Mouse (Mus musculus) limb, embryonic 11.5 days (tissue): Measurements from ENCODE around the gene Phactr1. TPM values are rescaled to one million over a fixed set of nuclear protein-coding genes. Genes with fewer than 3 reads are reported as not detected.

Experiments
- ATAC-seq: fragments of 200-750 bp; cut with Nextera tagmentation; 2 replicates; pipeline ENCODE4 v1.8.0; 2017; ENCODE audit warnings: low read depth; ENCODE audit not compliant: insufficient number of reproducible peaks, low FRiP score, low TSS enrichment
- DNase-seq: peaks from one replicate; pipeline ENCODE4 v3.0.0-alpha.2; 2015; ENCODE audit warnings: low spot score
- H3K27ac ChIP-seq: fragments of 300-500 bp; sonication (generic); replicated peaks from 2 replicates; pipeline ENCODE4 v1.5.1; 2014; ENCODE audit warnings: low read depth, mild to moderate bottlenecking, low read length
- H3K27me3 ChIP-seq: fragments of 300-500 bp; sonication (generic); 2 replicates; pipeline ENCODE4 v1.6.1; 2014; ENCODE audit warnings: mild to moderate bottlenecking, low read length, mixed read lengths; ENCODE audit not compliant: control insufficient read depth, insufficient read depth
- H3K36me3 ChIP-seq: fragments of 300-500 bp; sonication (generic); 2 replicates; pipeline ENCODE4 v1.6.1; 2014; ENCODE audit warnings: mild to moderate bottlenecking, low read length, moderate library complexity, mixed read lengths; ENCODE audit not compliant: control insufficient read depth, insufficient read depth
- H3K4me1 ChIP-seq: fragments of 300-500 bp; sonication (generic); 2 replicates; pipeline ENCODE4 v1.6.1; 2014; ENCODE audit warnings: low read length, mixed read lengths; ENCODE audit not compliant: control insufficient read depth, insufficient read depth
- H3K4me2 ChIP-seq: fragments of 300-500 bp; sonication (generic); 2 replicates; pipeline ENCODE4 v1.6.1; 2014; ENCODE audit warnings: low read depth, mild to moderate bottlenecking, moderate library complexity; ENCODE audit not compliant: severe bottlenecking
- H3K4me3 ChIP-seq: fragments of 300-500 bp; sonication (generic); 2 replicates; pipeline ENCODE4 v1.5.1; 2014; ENCODE audit warnings: low read depth, low read length
- H3K9ac ChIP-seq: fragments of 300-500 bp; sonication (generic); 2 replicates; pipeline ENCODE4 v1.6.1; 2014; ENCODE audit warnings: mild to moderate bottlenecking, low read length
- H3K9me3 ChIP-seq: fragments of 300-500 bp; sonication (generic); 2 replicates; pipeline ENCODE4 v1.6.1; 2016; ENCODE audit warnings: low read length; ENCODE audit not compliant: control insufficient read depth
- WGBS: fragments of 180-500 bp; shearing (Covaris S2); extraction: QIAGEN DNeasy Blood & Tissue Kit; methylation state at CpG from one replicate; pipeline ENCODE4 v1.1.7; 2014; 5-methylcytosine and 5-hydroxymethylcytosine counted together
- polyA plus RNA-seq: library from polyadenylated mRNA; unstranded; fragments of >200 nt; fragmentation: Nextera tagmentation; extraction: Ambion mirVana; gene quantifications from 2 replicates; pipeline ENCODE4 v1.2.1, GENCODE M21; 2014

The Phactr1 gene
- polyA plus RNA-seq, 1 experiment from 2014 or later = 5.4 TPM

- H3K36me3 ChIP-seq = no peaks in the 10 kb centered on the region; the same call in 1 of the 2 replicates
- 37% methylated on average over 8 of the region's 8 CpGs for WGBS
- no peak overlapping the region for H3K4me3 ChIP-seq
- 0 out of 2 replicates have a peak, but pooled peaks cover 3% of the 10 kb centered on the region for H3K4me1 ChIP-seq
- no peaks in the 10 kb centered on the region for H3K27me3 ChIP-seq
- no peak overlapping the region for H3K27ac ChIP-seq
- ATAC-seq (no peak), DNase-seq (no peak)
- no peak overlapping the region for H3K9ac ChIP-seq
- no peak overlapping the region for H3K4me2 ChIP-seq
- no peaks in the 10 kb centered on the region for H3K9me3 ChIP-seq
Observed at GRCm38 (mm10) chr13:43146515-43147258, 466.3 kb downstream of the Phactr1 start.

- no peak for DNase-seq
- Histone ChIP-seq H3K4me3 (no peak overlapping the region), H3K4me1 (0 out of 2 replicates have a peak, but pooled peaks cover 3% of the 10 kb centered on the region), H3K9me3 (no peaks in the 10 kb centered on the region), H3K36me3 (no peaks in the 10 kb centered on the region; the same call in 1 of the 2 replicates), H3K27me3 (no peaks in the 10 kb centered on the region), H3K27ac (no peak overlapping the region), H3K4me2 (no peak overlapping the region), H3K9ac (no peak overlapping the region)
- WGBS = 62% methylated on average over 4 of the region's 4 CpGs
- no peak for ATAC-seq
Observed at GRCm38 (mm10) chr13:43148692-43149091, 468.3 kb downstream of the Phactr1 start.

- H3K4me2 ChIP-seq = no peak overlapping the region
- no peak overlapping the region for H3K27ac ChIP-seq
- H3K27me3 ChIP-seq = no peaks in the 10 kb centered on the region
- H3K9ac ChIP-seq = no peak overlapping the region
- H3K36me3 ChIP-seq = no peaks in the 10 kb centered on the region; the same call in 1 of the 2 replicates
- DNase-seq (no peak), ATAC-seq (no peak)
- H3K4me1 ChIP-seq = 0 out of 2 replicates have a peak, but pooled peaks cover 3% of the 10 kb centered on the region
- no peaks in the 10 kb centered on the region for H3K9me3 ChIP-seq
- 81% methylated on average over 3 of the region's 3 CpGs for WGBS
- no peak overlapping the region for H3K4me3 ChIP-seq
Observed at GRCm38 (mm10) chr13:43149661-43150060, 469.2 kb downstream of the Phactr1 start.

- no peaks in the 10 kb centered on the region; the same call in 1 of the 2 replicates for H3K36me3 ChIP-seq
- no peak overlapping the region for H3K27ac ChIP-seq
- H3K9ac ChIP-seq = no peak overlapping the region
- H3K4me2 ChIP-seq = no peak overlapping the region
- no peak for ATAC-seq
- no peak overlapping the region for H3K4me3 ChIP-seq
- H3K9me3 ChIP-seq = no peaks in the 10 kb centered on the region
- H3K4me1 ChIP-seq = no peaks in the 10 kb centered on the region
- WGBS = 88% methylated on average over 14 of the region's 14 CpGs
- no peaks in the 10 kb centered on the region for H3K27me3 ChIP-seq
- no peak for DNase-seq
Observed at GRCm38 (mm10) chr13:43152005-43152520, 471.6 kb downstream of the Phactr1 start.

- H3K9me3 ChIP-seq = no peaks in the 10 kb centered on the region
- H3K27me3 ChIP-seq = no peaks in the 10 kb centered on the region
- DNase-seq (no peak), ATAC-seq (no peak)
- 53% methylated on average over 5 of the region's 5 CpGs for WGBS
- no peak overlapping the region for H3K4me2 ChIP-seq
- H3K4me1 ChIP-seq = peaks cover 2% of the 10 kb centered on the region; the same call in 1 of the 2 replicates
- H3K27ac ChIP-seq = no peak overlapping the region
- no peak overlapping the region for H3K9ac ChIP-seq
- no peaks in the 10 kb centered on the region for H3K36me3 ChIP-seq
- no peak overlapping the region for H3K4me3 ChIP-seq
Observed at GRCm38 (mm10) chr13:43157370-43157769, 476.9 kb downstream of the Phactr1 start.

- 0 out of 2 replicates have a peak overlapping the region, but pooled peaks have one; percentile 25 for H3K27ac ChIP-seq
- H3K27me3 ChIP-seq = no peaks in the 10 kb centered on the region
- no peak overlapping the region for H3K9ac ChIP-seq
- H3K4me1 ChIP-seq = peaks cover 2% of the 10 kb centered on the region; the same call in 1 of the 2 replicates
- no peaks in the 10 kb centered on the region; the same call in 1 of the 2 replicates for H3K36me3 ChIP-seq
- DNase-seq = peak; percentile 36
- WGBS = 22% methylated on average over 5 of the region's 5 CpGs
- no peaks in the 10 kb centered on the region for H3K9me3 ChIP-seq
- ATAC-seq = no peak
- H3K4me3 ChIP-seq = no peak overlapping the region
- no peak overlapping the region for H3K4me2 ChIP-seq
Observed at GRCm38 (mm10) chr13:43158281-43158680, 477.9 kb downstream of the Phactr1 start.

GRCm38 (mm10) chr13:43159429-43159828 lies 479.0 kb downstream of the Phactr1 start:
- Histone ChIP-seq H3K4me2 (no peak overlapping the region), H3K4me1 (peaks cover 2% of the 10 kb centered on the region; the same call in 1 of the 2 replicates), H3K27ac (0 out of 2 replicates have a peak overlapping the region, but pooled peaks have one; percentile 36), H3K9me3 (no peaks in the 10 kb centered on the region), H3K4me3 (no peak overlapping the region), H3K36me3 (no peaks in the 10 kb centered on the region; the same call in 1 of the 2 replicates), H3K27me3 (no peaks in the 10 kb centered on the region), H3K9ac (no peak overlapping the region)
- WGBS = 49% methylated on average over 3 of the region's 3 CpGs
- ATAC-seq (no peak), DNase-seq (peak; percentile 41)

GRCm38 (mm10) chr13:43167721-43168120 lies 487.3 kb downstream of the Phactr1 start:
- Histone ChIP-seq H3K4me3 (no peak overlapping the region), H3K27ac (no peak overlapping the region), H3K36me3 (no peaks in the 10 kb centered on the region; the same call in 1 of the 2 replicates), H3K4me2 (no peak overlapping the region), H3K9me3 (no peaks in the 10 kb centered on the region), H3K27me3 (no peaks in the 10 kb centered on the region), H3K4me1 (no peaks in the 10 kb centered on the region), H3K9ac (no peak overlapping the region)
- no peak for DNase-seq
- 84% methylated on average over 9 of the region's 9 CpGs for WGBS
- ATAC-seq = no peak
